Mouse (Mus musculus): ENCODE results near the gene Gm38431. TPM values are rescaled to one million over a fixed set of nuclear protein-coding genes. Genes with fewer than 3 reads are reported as not detected.

Gm38431 gene
- polyA plus RNA-seq, 1 experiment from 2014 or later: 2.9 TPM

DNA sequence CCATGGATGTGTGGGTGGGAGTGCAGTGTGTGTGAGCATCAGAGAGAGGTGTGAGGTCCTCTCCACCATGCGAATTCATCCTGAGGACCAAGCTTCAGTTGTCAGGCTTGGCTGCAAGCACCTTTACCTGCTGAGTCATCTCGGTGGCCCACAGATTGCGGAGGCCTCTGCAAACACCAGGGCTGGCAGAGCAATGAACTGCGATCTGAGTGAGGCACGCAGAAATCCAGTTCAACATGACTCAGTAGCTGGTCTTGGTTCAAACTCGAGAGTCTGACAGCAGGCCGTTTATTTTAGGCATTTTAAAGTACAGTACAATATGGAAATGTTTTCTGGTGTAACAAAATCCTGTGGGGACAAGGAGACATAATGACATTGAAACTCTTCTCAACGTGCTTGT is 6.0 kb upstream of the Gm38431 start:
- 88% methylated on average over 8 of the region's 8 CpGs for WGBS
- Histone ChIP-seq H3K4me1 (replicated peaks) (peaks cover 14% of the 10 kb centered on the region), H3K36me3 (peaks cover 16% of the 10 kb centered on the region)

DNA sequence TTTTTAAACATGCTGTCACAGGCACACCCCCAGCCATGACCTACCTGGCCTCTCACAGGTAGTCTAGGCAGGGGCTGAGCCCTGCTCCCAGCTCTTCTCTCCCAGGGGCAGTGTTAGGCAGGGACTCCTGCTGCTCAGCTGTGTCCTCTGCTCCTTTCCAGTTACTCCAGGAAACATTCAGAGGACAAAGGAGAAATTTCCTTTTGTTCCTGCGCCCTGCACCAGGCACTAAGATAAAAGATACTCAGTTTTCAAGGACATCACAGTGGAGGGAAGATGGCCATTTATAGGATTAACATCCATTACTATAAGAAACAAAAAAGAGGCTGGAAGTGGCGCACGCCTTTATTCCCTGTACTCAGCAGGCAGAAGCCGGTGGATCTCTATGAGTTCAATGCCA is 4.2 kb upstream of the Gm38431 start:
- no peak for DNase-seq (ENCODE audit: low spot score)
- H3K36me3 ChIP-seq: peaks cover 13% of the 10 kb centered on the region
- no peaks in the 10 kb centered on the region for H3K9me3 ChIP-seq
- H3K4me1 ChIP-seq (replicated peaks): peaks cover 19% of the 10 kb centered on the region
- no peak overlapping the region for H3K27ac ChIP-seq
- WGBS: 80% methylated on average over 4 of the region's 4 CpGs
- H3K4me3 ChIP-seq: no peak overlapping the region
- no peaks in the 10 kb centered on the region for H3K27me3 ChIP-seq (ENCODE audit: insufficient read depth, poor library complexity, severe bottlenecking)

More for the DNA sequence above, 6.0 kb upstream of the Gm38431 start:
- no peaks in the 10 kb centered on the region for H3K27me3 ChIP-seq (ENCODE audit: insufficient read depth, poor library complexity, severe bottlenecking)
- H3K9me3 ChIP-seq: no peaks in the 10 kb centered on the region
- no peak for DNase-seq (ENCODE audit: low spot score)
- H3K27ac ChIP-seq: no peak overlapping the region
- no peak overlapping the region for H3K4me3 ChIP-seq

DNA sequence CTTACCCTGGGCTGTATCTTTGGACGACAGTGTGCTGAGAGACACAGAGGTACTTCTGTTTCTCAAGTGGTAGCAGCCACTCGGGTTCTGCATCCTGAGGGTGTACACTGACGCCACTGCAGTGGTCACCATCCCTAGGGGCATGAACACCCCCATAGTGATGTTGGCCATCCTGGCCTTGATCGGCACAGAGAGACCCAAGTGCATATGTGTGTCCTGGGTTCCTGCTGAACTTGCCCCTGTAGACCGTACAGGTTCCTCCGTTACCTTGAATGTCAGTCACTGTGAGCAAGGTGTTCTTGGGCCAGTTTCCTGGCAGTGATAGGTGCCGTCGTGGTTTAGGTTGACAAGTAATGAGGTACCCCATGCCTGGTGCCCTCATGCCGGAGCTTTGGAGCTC is 1.6 kb upstream of the Gm38431 start:
- no peaks in the 10 kb centered on the region for H3K27me3 ChIP-seq (ENCODE audit: insufficient read depth, poor library complexity, severe bottlenecking)
- WGBS: 93% methylated on average over 9 of the region's 9 CpGs

DNA sequence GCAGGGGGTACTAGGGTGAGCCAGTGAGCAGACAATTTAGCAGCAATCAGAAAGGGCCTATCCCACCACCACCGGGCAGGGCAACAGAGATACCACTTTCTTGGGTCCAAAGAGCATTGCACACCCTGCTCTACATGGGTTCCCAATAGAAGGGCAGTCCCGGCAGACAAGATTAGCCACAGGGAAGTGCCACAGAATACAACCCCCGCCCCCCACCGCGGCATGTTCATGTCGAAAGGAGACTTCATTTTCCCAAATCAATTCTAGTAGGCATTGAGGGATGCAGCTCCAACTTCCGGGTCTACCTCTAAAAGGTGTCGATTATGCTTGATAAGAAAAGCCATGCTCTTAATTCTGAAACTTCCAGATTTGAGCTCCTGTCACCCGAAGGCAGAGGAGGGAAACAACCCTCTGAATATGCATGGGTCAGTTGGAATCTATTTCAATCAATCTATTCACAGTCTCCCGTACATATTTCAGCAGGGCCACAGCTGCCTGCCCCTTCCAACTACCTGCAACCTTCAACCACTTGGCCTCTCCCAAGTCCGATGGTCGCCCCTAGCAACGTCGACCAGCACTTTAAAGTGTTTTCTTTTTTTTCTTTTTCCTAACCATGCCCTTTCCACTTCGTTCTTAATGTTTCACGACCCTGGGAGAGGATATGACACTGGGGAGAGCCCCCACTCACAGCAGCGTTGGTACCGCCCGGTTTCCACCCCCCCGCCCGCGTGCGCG is 658 bp downstream of the Gm38431 start:
- peak overlapping the region; percentile 75 for H3K4me3 ChIP-seq
- H3K9me3 ChIP-seq: no peaks in the 10 kb centered on the region
- H3K27me3 ChIP-seq (ENCODE audit: insufficient read depth, poor library complexity, severe bottlenecking): no peaks in the 10 kb centered on the region
- H3K4me1 ChIP-seq (replicated peaks): peaks cover 21% of the 10 kb centered on the region
- WGBS: 5% methylated on average over 24 of the region's 24 CpGs
- peak overlapping the region; percentile 97 for H3K27ac ChIP-seq
- H3K36me3 ChIP-seq: peaks cover 61% of the 10 kb centered on the region
- DNase-seq (ENCODE audit: low spot score): no peak

More for the DNA sequence above, 1.6 kb upstream of the Gm38431 start:
- Histone ChIP-seq H3K36me3 (peaks cover 38% of the 10 kb centered on the region), H3K9me3 (no peaks in the 10 kb centered on the region), H3K4me1 (replicated peaks) (peaks cover 21% of the 10 kb centered on the region), H3K4me3 (no peak overlapping the region), H3K27ac (no peak overlapping the region)
- DNase-seq (ENCODE audit: low spot score): no peak

DNA sequence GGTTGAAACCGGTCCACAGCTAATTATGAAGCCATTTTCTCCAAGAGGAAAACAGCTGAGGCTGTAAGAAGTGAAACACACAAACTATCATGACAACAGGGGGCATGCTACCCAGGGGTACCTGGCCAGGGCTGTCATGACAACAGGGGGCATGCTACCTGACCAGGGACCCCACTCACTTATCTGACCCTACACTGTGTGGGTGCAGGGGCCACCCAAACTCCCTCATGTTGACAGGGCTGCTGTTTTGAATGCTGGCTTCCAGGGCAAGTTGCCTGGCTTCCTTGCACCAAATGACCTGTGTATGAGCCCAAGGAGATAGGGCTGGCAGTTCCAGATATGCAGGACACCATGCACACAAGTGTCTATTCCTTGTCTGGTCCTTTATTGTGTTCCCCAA is 1.3 kb downstream of the Gm38431 start:
- H3K4me3 ChIP-seq: peak overlapping the region; percentile 75
- peak overlapping the region; percentile 97 for H3K27ac ChIP-seq
- WGBS: 94% methylated on average over 1 of the region's 1 CpGs
- no peaks in the 10 kb centered on the region for H3K27me3 ChIP-seq (ENCODE audit: insufficient read depth, poor library complexity, severe bottlenecking)
- no peaks in the 10 kb centered on the region for H3K9me3 ChIP-seq
- DNase-seq (ENCODE audit: low spot score): no peak
- H3K36me3 ChIP-seq: peaks cover 67% of the 10 kb centered on the region
- peaks cover 21% of the 10 kb centered on the region for H3K4me1 ChIP-seq (replicated peaks)

DNA sequence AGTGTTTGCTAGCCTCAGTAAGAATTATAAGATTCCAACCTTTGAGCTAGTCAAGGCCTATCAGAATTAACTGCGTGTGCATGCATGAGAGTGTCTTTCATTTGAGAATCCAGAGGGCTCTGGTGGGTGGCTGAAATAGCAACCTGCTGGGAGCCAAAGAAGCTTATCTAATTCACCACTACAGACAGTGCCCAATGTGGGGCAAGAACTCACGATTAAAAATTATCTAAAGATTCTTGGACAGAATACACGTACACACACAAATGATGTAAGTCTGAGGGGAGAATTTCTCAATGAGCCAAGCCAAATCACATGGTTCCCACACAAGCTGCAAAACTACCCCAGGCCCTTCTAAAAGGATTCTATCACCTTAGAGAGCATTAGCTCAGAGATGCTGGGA is 8.5 kb downstream of the Gm38431 start:
- peaks cover 100% of the 10 kb centered on the region for H3K36me3 ChIP-seq
- H3K27me3 ChIP-seq (ENCODE audit: insufficient read depth, poor library complexity, severe bottlenecking): no peaks in the 10 kb centered on the region
- no peak overlapping the region for H3K4me3 ChIP-seq
- no peaks in the 10 kb centered on the region for H3K9me3 ChIP-seq
- 97% methylated on average over 3 of the region's 3 CpGs for WGBS
- H3K27ac ChIP-seq: no peak overlapping the region
- no peak for DNase-seq (ENCODE audit: low spot score)
- no peaks in the 10 kb centered on the region for H3K4me1 ChIP-seq (replicated peaks)

DNA sequence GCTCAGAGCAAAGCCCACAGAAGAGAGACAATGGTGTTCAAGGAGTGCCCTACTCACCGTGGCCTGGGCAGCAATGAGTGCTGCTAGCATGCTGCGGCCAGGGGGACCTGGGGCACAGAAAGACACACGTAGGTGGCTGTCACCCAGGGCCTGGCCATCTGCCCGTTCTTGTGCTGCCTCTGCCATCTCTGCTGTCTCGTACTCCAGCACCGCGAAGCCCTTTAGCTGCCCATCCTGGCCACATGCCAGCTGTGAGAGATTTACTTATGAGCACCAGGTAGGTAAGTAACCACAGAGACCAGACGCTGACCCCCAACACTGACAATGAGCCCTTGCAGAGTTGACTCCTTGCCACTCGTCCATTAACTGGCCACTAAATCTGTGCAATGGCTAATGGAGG is 10.7 kb downstream of the Gm38431 start:
- H3K9me3 ChIP-seq: no peaks in the 10 kb centered on the region
- H3K36me3 ChIP-seq: peaks cover 100% of the 10 kb centered on the region
- whole genome bisulfite sequencing: 89% methylated on average over 9 of the region's 9 CpGs
- H3K27ac ChIP-seq: no peak overlapping the region
- no peak overlapping the region for H3K4me3 ChIP-seq
- DNase-seq (ENCODE audit: low spot score): no peak
- no peaks in the 10 kb centered on the region for H3K4me1 ChIP-seq (replicated peaks)
- H3K27me3 ChIP-seq (ENCODE audit: insufficient read depth, poor library complexity, severe bottlenecking): no peaks in the 10 kb centered on the region

DNA sequence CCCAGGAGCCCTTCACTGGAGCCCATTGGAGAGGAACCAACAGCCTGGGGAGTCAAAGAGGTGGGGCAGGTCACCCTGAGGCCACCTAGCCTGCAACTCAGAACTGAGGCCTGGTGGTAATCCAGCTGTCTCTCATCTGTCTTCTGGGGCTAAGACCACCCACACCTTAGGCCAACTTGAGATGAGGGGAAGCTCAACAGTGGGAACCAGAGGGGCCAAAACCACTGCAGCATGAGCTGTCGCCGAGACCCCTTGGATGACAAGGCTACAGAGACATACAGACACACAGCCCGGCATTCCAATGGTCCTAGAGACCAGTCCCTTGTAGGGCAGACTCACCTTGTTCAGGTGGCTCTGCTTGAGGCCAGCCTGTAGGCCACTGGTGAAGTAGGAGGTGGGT is 16.2 kb downstream of the Gm38431 start:
- H3K36me3 ChIP-seq: peaks cover 81% of the 10 kb centered on the region
- H3K27ac ChIP-seq: no peak overlapping the region
- peaks cover 25% of the 10 kb centered on the region for H3K4me1 ChIP-seq (replicated peaks)
- no peak for DNase-seq (ENCODE audit: low spot score)
- H3K4me3 ChIP-seq: no peak overlapping the region
- H3K27me3 ChIP-seq (ENCODE audit: insufficient read depth, poor library complexity, severe bottlenecking): no peaks in the 10 kb centered on the region
- no peaks in the 10 kb centered on the region for H3K9me3 ChIP-seq
- WGBS: 93% methylated on average over 3 of the region's 3 CpGs

DNA sequence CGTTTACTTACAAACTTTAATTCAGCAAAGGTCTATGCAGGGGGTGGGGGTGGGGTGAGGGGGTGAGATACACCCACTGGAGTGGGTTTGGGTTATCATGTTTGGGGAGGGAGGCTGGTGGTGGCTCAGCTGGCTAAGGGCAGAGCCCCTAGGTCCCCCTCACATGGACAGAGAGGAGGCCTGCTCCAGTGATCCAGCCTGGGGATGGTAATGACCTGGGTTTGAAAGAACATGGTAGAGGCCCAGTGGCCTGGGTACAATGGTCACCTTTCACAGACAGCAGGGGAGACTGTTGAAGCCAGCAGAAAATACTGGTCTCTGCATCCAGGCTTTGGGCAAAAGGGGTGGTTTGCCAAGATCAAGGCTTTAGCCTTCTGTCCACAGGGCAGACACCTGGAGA is 17.6 kb downstream of the Gm38431 start:
- no peaks in the 10 kb centered on the region for H3K9me3 ChIP-seq
- no peak overlapping the region for H3K27ac ChIP-seq
- 78% methylated on average over 1 of the region's 1 CpGs for WGBS
- DNase-seq (ENCODE audit: low spot score): no peak
- H3K36me3 ChIP-seq: peaks cover 76% of the 10 kb centered on the region
- H3K27me3 ChIP-seq (ENCODE audit: insufficient read depth, poor library complexity, severe bottlenecking): no peaks in the 10 kb centered on the region
- peaks cover 25% of the 10 kb centered on the region for H3K4me1 ChIP-seq (replicated peaks)
- no peak overlapping the region for H3K4me3 ChIP-seq

DNA sequence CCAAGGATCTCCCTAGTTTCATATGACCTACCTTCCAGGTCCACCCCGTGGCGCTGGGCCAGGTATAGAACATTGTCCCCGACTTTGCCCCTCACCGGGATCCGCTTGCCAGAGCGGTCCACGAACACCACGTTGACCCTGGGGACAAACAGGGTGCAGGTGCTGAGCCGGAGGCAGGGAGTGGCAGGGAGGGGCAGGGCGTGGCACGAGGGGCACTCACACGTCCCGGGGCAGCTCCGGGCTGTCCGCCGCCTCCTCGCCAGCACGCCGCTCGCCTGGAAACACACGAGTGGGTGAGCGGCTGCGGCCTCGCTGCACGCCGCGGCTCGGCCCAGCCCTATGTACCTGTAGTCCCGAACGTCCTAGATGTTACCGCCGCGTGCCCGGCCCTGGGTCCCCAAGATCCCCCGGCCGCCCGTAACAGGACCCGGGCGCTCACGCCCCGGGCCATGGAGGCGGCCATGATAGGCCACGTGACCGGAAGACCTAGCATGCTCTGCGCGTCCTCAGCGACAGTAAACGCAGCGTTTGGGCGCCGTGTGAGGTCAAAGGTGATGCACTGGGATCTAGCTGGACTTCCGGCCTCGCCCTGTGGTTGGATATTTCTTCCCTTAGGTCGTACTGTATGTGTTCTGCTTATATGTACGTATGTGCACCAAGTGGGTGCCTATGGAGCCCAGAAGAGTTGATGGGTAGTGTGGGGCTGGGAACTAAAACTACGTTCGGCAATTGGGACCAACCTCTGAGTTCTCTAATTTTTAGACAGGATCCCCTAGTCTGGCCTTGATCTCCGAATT is 18.6 kb downstream of the Gm38431 start, which contains the start of the genes Gm49373 and Fdx1l:
TSS of gene Gm49373 (minus strand) at position 53 of the 797 bp plus-strand sequence.
TSS of gene Fdx1l (minus strand) at position 571 of the 797 bp plus-strand sequence.
- Histone ChIP-seq H3K36me3 (peaks cover 67% of the 10 kb centered on the region), H3K27ac (peak within 1 kb of the TSS; percentile 91), H3K4me3 (peak within 1 kb of the TSS; percentile 90), H3K4me1 (replicated peaks) (peaks cover 25% of the 10 kb centered on the region), H3K9me3 (no peaks in the 10 kb centered on the region), H3K27me3 (ENCODE audit: insufficient read depth, poor library complexity, severe bottlenecking) (no peaks in the 10 kb centered on the region)
- WGBS: 3% methylated on average over 58 of the region's 58 CpGs
- peak; percentile 90 for DNase-seq (ENCODE audit: low spot score)

DNA sequence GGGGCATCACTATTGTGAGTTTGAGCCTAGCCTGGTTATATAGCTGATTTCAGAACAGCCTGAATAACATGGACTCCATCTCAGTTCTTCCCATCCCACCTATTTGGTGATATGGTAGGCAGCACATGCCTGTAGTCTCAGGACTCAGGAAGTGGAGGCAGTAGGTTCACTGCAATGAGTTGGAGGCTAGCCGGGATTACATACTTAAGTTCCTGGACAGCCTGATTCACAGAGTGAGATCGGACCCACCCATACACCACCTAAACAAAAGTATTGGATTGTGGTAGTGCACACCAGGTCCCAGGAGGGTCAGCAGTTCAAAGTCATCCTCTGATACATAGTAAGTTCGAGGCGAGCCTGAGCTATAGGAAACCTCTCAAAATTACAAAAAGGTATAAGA is 19.2 kb downstream of the Gm38431 start:
- Histone ChIP-seq H3K9me3 (no peaks in the 10 kb centered on the region), H3K27me3 (ENCODE audit: insufficient read depth, poor library complexity, severe bottlenecking) (no peaks in the 10 kb centered on the region), H3K27ac (peak overlapping the region; percentile 91), H3K36me3 (peaks cover 67% of the 10 kb centered on the region), H3K4me3 (peak overlapping the region; percentile 90), H3K4me1 (replicated peaks) (peaks cover 25% of the 10 kb centered on the region)
- no peak for DNase-seq (ENCODE audit: low spot score)
- WGBS: 18% methylated on average over 4 of the region's 4 CpGs

DNA sequence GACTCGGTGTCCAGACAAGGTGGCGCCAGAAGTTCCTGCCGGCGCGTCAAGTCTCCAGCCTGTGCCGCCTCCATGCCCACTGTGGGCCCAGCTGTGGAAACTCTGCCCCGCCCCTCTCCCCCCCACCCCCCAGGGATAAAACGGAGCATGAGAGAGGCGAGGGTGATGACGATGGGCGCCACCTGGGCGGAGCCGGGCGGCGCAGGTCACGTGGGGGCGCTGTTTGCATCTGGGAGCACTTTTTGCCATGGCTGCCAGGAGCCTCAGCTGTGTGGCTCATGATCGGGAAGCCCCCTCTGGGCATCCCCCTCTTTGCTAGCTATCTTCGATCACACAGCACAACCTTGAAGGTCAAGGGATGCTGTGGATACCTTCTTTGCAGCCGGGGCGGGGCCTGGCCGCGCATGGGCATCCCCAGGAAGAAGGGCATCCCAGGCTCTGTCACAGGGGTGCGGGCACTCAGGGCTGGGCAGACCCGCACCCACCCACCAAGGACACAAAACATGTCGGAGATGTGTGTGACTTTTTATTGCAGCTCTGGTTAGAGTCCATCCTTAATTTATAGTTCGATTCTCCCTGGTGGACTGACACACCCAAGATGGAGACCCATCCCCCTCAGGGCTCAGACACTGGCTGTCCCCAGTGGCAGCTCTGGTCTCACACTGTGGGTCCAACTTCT is 24.7 kb downstream of the Gm38431 start, which contains the start of gene Zglp1:
TSS of gene Zglp1 (minus strand) at position 88 of the 679 bp plus-strand sequence.
- Histone ChIP-seq H3K36me3 (peaks cover 72% of the 10 kb centered on the region), H3K4me1 (replicated peaks) (peaks cover 8% of the 10 kb centered on the region), H3K9me3 (no peaks in the 10 kb centered on the region), H3K27me3 (ENCODE audit: insufficient read depth, poor library complexity, severe bottlenecking) (no peaks in the 10 kb centered on the region), H3K4me3 (no peak within 1 kb of the TSS), H3K27ac (no peak within 1 kb of the TSS)
- WGBS: 82% methylated on average over 27 of the region's 27 CpGs
- no peak for DNase-seq (ENCODE audit: low spot score)
